Mouse (Mus musculus): ENCODE measurements around the gene Casp7. TPM values are rescaled to one million over a fixed set of nuclear protein-coding genes. Genes with fewer than 3 reads are reported as not detected.
A peak's percentile ranks its signal among the peaks of the same experiment; 100 is the strongest.

The Casp7 gene
- polyA plus RNA-seq, 1 experiment from 2014 or later = 30.7 TPM

GRCm38 (mm10) chr19:56393311-56393866 lies 3.5 kb upstream of the Casp7 start:
- no peak for ATAC-seq (ENCODE audit: insufficient read depth)
- Histone ChIP-seq H3K4me1 (ENCODE audit: insufficient read depth) (0 out of 2 replicates have a peak, but pooled peaks cover 6% of the 10 kb centered on the region), H3K27ac (ENCODE audit: low read depth) (no peak overlapping the region), H3K9ac (no peak overlapping the region), H3K36me3 (ENCODE audit: insufficient read depth) (no peaks in the 10 kb centered on the region), H3K4me3 (ENCODE audit: low read depth, low read length) (no peak overlapping the region), H3K27me3 (ENCODE audit: insufficient read depth, low read length) (peaks cover 7% of the 10 kb centered on the region; the same call in 1 of the 2 replicates), H3K4me2 (no peak overlapping the region), H3K9me3 (ENCODE audit: low read depth, low read length) (no peaks in the 10 kb centered on the region)
- WGBS = 73% methylated on average over 9 of the region's 9 CpGs
- no peak for TF ChIP-seq CTCF (IDR thresholded peaks at IDR 0.05; ENCODE audit: low read depth)
- no peak for DNase-seq

DNA sequence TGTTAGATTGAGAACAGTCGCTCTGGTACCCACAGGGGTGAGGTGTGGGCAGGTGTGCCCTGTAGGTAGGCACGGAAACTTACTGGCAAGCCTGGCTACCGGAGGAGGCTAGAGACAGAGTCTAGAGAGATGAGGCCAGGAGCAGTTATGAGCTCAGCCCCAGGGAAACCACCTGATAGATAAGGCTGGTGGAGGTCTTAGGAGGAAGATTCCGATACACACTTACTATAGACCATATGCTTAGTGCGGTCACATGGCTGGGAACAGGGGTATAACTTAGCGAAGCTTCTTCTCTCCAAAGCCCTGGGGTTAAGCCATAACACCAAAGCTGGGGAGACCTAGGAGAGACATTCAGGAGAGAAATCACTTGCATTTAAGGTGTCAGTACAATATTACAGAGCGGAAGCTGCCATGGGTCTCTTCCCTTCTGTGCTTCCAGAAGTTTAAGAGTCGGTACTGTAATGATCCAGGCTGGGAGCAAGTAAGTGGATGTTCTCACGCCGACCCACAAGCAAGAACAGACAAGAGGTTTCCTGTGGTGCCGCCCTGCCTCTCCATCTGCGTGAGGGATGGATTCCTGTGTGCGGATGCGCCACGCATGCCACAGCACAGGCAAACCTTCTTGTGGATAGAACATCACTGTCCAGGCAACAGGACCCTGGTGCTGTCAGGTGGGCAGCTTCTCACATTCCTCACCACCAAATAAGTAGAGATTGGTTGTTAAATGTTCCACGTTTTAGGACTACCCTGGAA lies 1.6 kb upstream of the Casp7 start:
- TF ChIP-seq CTCF (IDR thresholded peaks at IDR 0.05; ENCODE audit: low read depth) = no peak
- Histone ChIP-seq H3K9ac (no peak overlapping the region), H3K36me3 (ENCODE audit: insufficient read depth) (no peaks in the 10 kb centered on the region), H3K4me3 (ENCODE audit: low read depth, low read length) (no peak overlapping the region), H3K27ac (ENCODE audit: low read depth) (no peak overlapping the region), H3K4me2 (no peak overlapping the region), H3K4me1 (ENCODE audit: insufficient read depth) (0 out of 2 replicates have a peak, but pooled peaks cover 6% of the 10 kb centered on the region), H3K9me3 (ENCODE audit: low read depth, low read length) (no peaks in the 10 kb centered on the region), H3K27me3 (ENCODE audit: insufficient read depth, low read length) (peaks cover 7% of the 10 kb centered on the region; the same call in 1 of the 2 replicates)
- DNase-seq = no peak
- WGBS = 83% methylated on average over 16 of the region's 16 CpGs
- no peak for ATAC-seq (ENCODE audit: insufficient read depth)

DNA sequence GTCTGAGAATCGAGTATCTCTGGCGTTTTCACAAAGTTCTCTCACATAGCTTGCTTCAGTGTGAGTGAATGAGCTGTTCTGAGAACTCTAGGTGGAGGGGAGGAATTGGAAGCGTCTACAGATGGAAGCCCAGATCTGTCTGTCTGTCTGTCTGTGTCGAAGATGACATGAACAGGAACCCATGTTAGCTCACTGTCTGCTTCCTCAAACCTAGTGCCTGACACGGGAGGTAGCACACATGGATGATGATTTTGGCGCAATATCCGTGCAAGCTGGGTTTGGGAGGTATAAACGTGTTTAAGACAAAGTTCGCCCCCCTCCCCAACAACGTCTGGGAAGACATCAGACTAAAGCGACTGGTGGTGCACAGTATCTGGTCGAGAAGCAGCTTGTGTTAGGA lies 702 bp upstream of the Casp7 start:
- Histone ChIP-seq H3K36me3 (ENCODE audit: insufficient read depth) (no peaks in the 10 kb centered on the region), H3K9me3 (ENCODE audit: low read depth, low read length) (no peaks in the 10 kb centered on the region), H3K4me2 (peak overlapping the region; percentile 93), H3K4me1 (ENCODE audit: insufficient read depth) (0 out of 2 replicates have a peak, but pooled peaks cover 6% of the 10 kb centered on the region), H3K9ac (no peak overlapping the region), H3K4me3 (ENCODE audit: low read depth, low read length) (peak overlapping the region; percentile 69), H3K27me3 (ENCODE audit: insufficient read depth, low read length) (peaks cover 7% of the 10 kb centered on the region; the same call in 1 of the 2 replicates), H3K27ac (ENCODE audit: low read depth) (no peak overlapping the region)
- 34% methylated on average over 12 of the region's 12 CpGs for WGBS
- no peak for TF ChIP-seq CTCF (IDR thresholded peaks at IDR 0.05; ENCODE audit: low read depth)
- DNase-seq = peak; percentile 15
- no peak for ATAC-seq (ENCODE audit: insufficient read depth)

- Histone ChIP-seq H3K9ac (peak overlapping the region; percentile 83), H3K4me3 (ENCODE audit: low read depth, low read length) (peak overlapping the region; percentile 69), H3K27ac (ENCODE audit: low read depth) (peak overlapping the region; percentile 92), H3K9me3 (ENCODE audit: low read depth, low read length) (no peaks in the 10 kb centered on the region), H3K4me1 (ENCODE audit: insufficient read depth) (0 out of 2 replicates have a peak, but pooled peaks cover 6% of the 10 kb centered on the region), H3K4me2 (peak overlapping the region; percentile 93), H3K36me3 (ENCODE audit: insufficient read depth) (no peaks in the 10 kb centered on the region), H3K27me3 (ENCODE audit: insufficient read depth, low read length) (peaks cover 7% of the 10 kb centered on the region; the same call in 1 of the 2 replicates)
- peak; percentile 23 for DNase-seq
- peak; percentile 7; the same call in 1 of the 2 replicates for ATAC-seq (ENCODE audit: insufficient read depth)
- TF ChIP-seq CTCF (IDR thresholded peaks at IDR 0.05; ENCODE audit: low read depth) = no peak
- WGBS = 41% methylated on average over 11 of the region's 11 CpGs
Measured at GRCm38 (mm10) chr19:56397663-56398527, 966 bp downstream of the Casp7 start.

- ATAC-seq (ENCODE audit: insufficient read depth) (no peak), DNase-seq (no peak)
- 0 out of 2 replicates have a peak, but pooled peaks cover 6% of the 10 kb centered on the region for H3K4me1 ChIP-seq (ENCODE audit: insufficient read depth)
- H3K4me3 ChIP-seq (ENCODE audit: low read depth, low read length) = no peak overlapping the region; the same call in 1 of the 2 replicates
- H3K36me3 ChIP-seq (ENCODE audit: insufficient read depth) = no peaks in the 10 kb centered on the region
- peak overlapping the region; percentile 93; the same call in 1 of the 2 replicates for H3K4me2 ChIP-seq
- peaks cover 7% of the 10 kb centered on the region; the same call in 1 of the 2 replicates for H3K27me3 ChIP-seq (ENCODE audit: insufficient read depth, low read length)
- no peak overlapping the region for H3K9ac ChIP-seq
- H3K27ac ChIP-seq (ENCODE audit: low read depth) = no peak overlapping the region
- no peak for TF ChIP-seq CTCF (IDR thresholded peaks at IDR 0.05; ENCODE audit: low read depth)
- H3K9me3 ChIP-seq (ENCODE audit: low read depth, low read length) = no peaks in the 10 kb centered on the region
Measured at GRCm38 (mm10) chr19:56398528-56398795, 1.5 kb downstream of the Casp7 start.

GRCm38 (mm10) chr19:56400200-56400599 lies 3.3 kb downstream of the Casp7 start:
- peak; percentile 61 for DNase-seq
- no peak for ATAC-seq (ENCODE audit: insufficient read depth)
- 37% methylated on average over 14 of the region's 14 CpGs for WGBS

More at GRCm38 (mm10) chr19:56400200-56400599, 3.3 kb downstream of the Casp7 start:
- peaks cover 13% of the 10 kb centered on the region for H3K36me3 ChIP-seq (ENCODE audit: insufficient read depth)
- no peak overlapping the region for H3K4me3 ChIP-seq (ENCODE audit: low read depth, low read length)
- H3K27me3 ChIP-seq (ENCODE audit: insufficient read depth, low read length) = peaks cover 7% of the 10 kb centered on the region; the same call in 1 of the 2 replicates
- TF ChIP-seq CTCF (IDR thresholded peaks at IDR 0.05; ENCODE audit: low read depth) = no peak
- H3K4me1 ChIP-seq (ENCODE audit: insufficient read depth) = 0 out of 2 replicates have a peak, but pooled peaks cover 6% of the 10 kb centered on the region
- H3K9me3 ChIP-seq (ENCODE audit: low read depth, low read length) = no peaks in the 10 kb centered on the region
- no peak overlapping the region for H3K4me2 ChIP-seq
- no peak overlapping the region for H3K27ac ChIP-seq (ENCODE audit: low read depth)
- H3K9ac ChIP-seq = no peak overlapping the region

Measured in lung, embryonic 14.5 days (tissue).